Comparison of ENCODE assay signal across 11 mouse cellular contexts in the genomic region with DNA sequence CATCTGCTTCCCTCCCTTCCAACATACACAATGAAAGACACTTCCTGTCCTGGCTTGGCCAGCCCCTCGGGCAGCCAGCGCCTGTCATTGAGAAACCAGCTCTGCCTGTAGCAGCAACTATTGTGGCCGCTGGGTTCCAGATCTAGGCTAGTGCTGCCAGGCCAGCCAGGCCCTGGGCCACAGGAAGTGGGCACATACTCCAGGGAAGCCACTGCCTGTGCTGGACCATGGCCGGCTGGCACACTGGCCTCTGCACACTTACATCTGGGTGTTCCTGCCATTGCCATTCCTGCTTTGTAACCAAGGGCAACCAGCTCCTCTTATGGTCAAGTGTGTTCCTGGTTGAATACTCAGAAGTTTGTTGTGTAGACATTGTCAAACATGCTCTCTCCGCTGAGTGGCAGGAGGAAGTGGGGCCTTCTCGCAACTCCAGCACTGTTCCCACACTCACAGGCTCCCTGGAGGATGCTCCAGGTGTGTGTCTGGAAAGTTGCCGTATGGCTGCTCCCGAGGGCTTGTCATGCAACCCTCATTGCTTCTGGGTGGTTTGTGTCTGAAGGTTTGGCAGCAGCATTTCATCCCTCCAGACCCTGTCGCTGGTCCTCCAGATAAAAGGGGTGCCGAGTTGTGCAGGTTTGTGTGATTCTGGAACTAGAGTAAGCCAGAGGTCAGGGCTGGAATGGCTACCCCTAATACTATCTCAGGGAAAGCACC. TPM values are rescaled to one million over a fixed set of nuclear protein-coding genes. Genes with fewer than 3 reads are reported as not detected.
DNase-seq lines count a peak whose midpoint lies in the region; ATAC-seq and TF ChIP-seq lines count a peak whose summit lies in the region.
"Had no signal": no experiment of that assay in that cellular context is flagged by ENCODE, and none has a peak within 500 bp of the region (broad histone marks: within the 10 kb centered on the region; RNA-seq: fewer than 3 reads in every experiment).

No protein-coding gene starts in this region.

- no peak for TF ChIP-seq EP300 in ES-Bruce4 (IDR thresholded peaks at IDR 0.05; ENCODE audit: insufficient read depth, low read depth, low read length)

- no peak overlapping the region for H3K4me3 ChIP-seq in ES-Bruce4 (ENCODE audit: low read depth, low read length)
- no peak overlapping the region for H3K4me3 ChIP-seq in lung, embryonic 16.5 days (ENCODE audit: low read length)
- H3K4me3 ChIP-seq in intestine, postnatal 0 days (ENCODE audit: low read depth, low read length), result no peak overlapping the region
- H3K4me3 ChIP-seq: left cerebral cortex, adult 2 months; neural tube, embryonic 13.5 days had no signal

- no peaks in the 10 kb centered on the region for H3K27me3 ChIP-seq in ES-Bruce4 (ENCODE audit: control insufficient read depth, insufficient read depth, low read length, poor library complexity, severe bottlenecking)
- peaks cover 24% of the 10 kb centered on the region for H3K27me3 ChIP-seq in lung, embryonic 16.5 days (ENCODE audit: control insufficient read depth, insufficient read depth, low read depth, low read length)
- peaks cover 17% of the 10 kb centered on the region; the same call in 1 of the 2 replicates for H3K27me3 ChIP-seq in intestine, postnatal 0 days (replicated peaks; ENCODE audit: control insufficient read depth, insufficient read depth, low read length)

- 39% methylated on average over 10 of the region's 10 CpGs for whole genome bisulfite sequencing in lung, embryonic 16.5 days
- 63% methylated on average over 10 of the region's 10 CpGs for WGBS in intestine, postnatal 0 days

- intact Hi-C loops in heart, postnatal 10 days (cut with DNase I), result no loop called here
- intact Hi-C loops in heart, postnatal 25 days (cut with DNase I), result no loop called here

- ATAC-seq in lung, embryonic 16.5 days (ENCODE audit: low read depth), result peak; percentile 77
- ATAC-seq in intestine, postnatal 0 days, result no peak; the same call in 1 of the 2 replicates
- ATAC-seq: forebrain, embryonic 14.5 days had no signal

- no peak for TF ChIP-seq POLR2A in ES-Bruce4 (IDR thresholded peaks at IDR 0.05; ENCODE audit: insufficient read depth, low read length)

- no peak overlapping the region for H3K9ac ChIP-seq in ES-Bruce4 (ENCODE audit: low read depth, poor library complexity, severe bottlenecking)
- H3K9ac ChIP-seq in lung, embryonic 16.5 days (ENCODE audit: low read length), result 0 out of 2 replicates have a peak overlapping the region, but pooled peaks have one; percentile 15
- no peak overlapping the region for H3K9ac ChIP-seq in intestine, postnatal 0 days (ENCODE audit: low read depth, low read length)
- H3K9ac ChIP-seq: neural tube, embryonic 13.5 days had no signal

- peaks cover 2% of the 10 kb centered on the region for H3K4me1 ChIP-seq in ES-Bruce4 (ENCODE audit: control insufficient read depth, insufficient read depth, low read length)
- H3K4me1 ChIP-seq in lung, embryonic 16.5 days (replicated peaks; ENCODE audit: control insufficient read depth, insufficient read depth, low read length), result peaks cover 18% of the 10 kb centered on the region
- no peaks in the 10 kb centered on the region for H3K4me1 ChIP-seq in intestine, postnatal 0 days (replicated peaks; ENCODE audit: control insufficient read depth, insufficient read depth, low read length)

- peak overlapping the region; percentile 8; the same call in 1 of the 2 replicates for H3K27ac ChIP-seq in ES-Bruce4 (ENCODE audit: insufficient read depth, low read length)
- peak overlapping the region; percentile 83 for H3K27ac ChIP-seq in lung, embryonic 16.5 days (ENCODE audit: low read length)
- H3K27ac ChIP-seq in intestine, postnatal 0 days (ENCODE audit: low read depth, low read length), result no peak overlapping the region
- H3K27ac ChIP-seq: left cerebral cortex, adult 2 months; neural tube, embryonic 13.5 days had no signal

- H3K4me2 ChIP-seq in lung, embryonic 16.5 days (ENCODE audit: low read depth, low read length), result peak overlapping the region; percentile 22; the same call in 1 of the 2 replicates
- no peak overlapping the region for H3K4me2 ChIP-seq in intestine, postnatal 0 days (replicated peaks; ENCODE audit: low read depth)
- H3K4me2 ChIP-seq: neural tube, embryonic 13.5 days had no signal

- DNase-seq in heart, postnatal 10 days, result peak; percentile 17 to 43
- no peak for DNase-seq in heart, postnatal 25 days (ENCODE audit: low spot score)
- DNase-seq in cerebellum, adult 9-11 months, result peak; percentile 64
- no peak for DNase-seq in spleen, postnatal 10 days (ENCODE audit: low spot score in 2 of 2)
- no peak for DNase-seq in kidney, postnatal 36 days

- H3K36me3 ChIP-seq in ES-Bruce4 (ENCODE audit: control insufficient read depth, insufficient read depth, low read length, poor library complexity, severe bottlenecking), result peaks cover 20% of the 10 kb centered on the region
- peaks cover 15% of the 10 kb centered on the region for H3K36me3 ChIP-seq in lung, embryonic 16.5 days (ENCODE audit: control insufficient read depth, insufficient read depth, low read length)
- H3K36me3 ChIP-seq in intestine, postnatal 0 days (ENCODE audit: control insufficient read depth, insufficient read depth), result peaks cover 23% of the 10 kb centered on the region

- no peaks in the 10 kb centered on the region for H3K9me3 ChIP-seq in ES-Bruce4 (replicated peaks; ENCODE audit: control insufficient read depth, insufficient read depth, low read length, poor library complexity, severe bottlenecking)
- no peaks in the 10 kb centered on the region for H3K9me3 ChIP-seq in lung, embryonic 16.5 days (ENCODE audit: control insufficient read depth, low read length)
- H3K9me3 ChIP-seq in intestine, postnatal 0 days (ENCODE audit: control insufficient read depth), result no peaks in the 10 kb centered on the region
- H3K9me3 ChIP-seq: neural tube, embryonic 13.5 days had no signal

- TF ChIP-seq CTCF in ES-Bruce4 (IDR thresholded peaks at IDR 0.05; ENCODE audit: low read depth, low read length), result no peak
- TF ChIP-seq CTCF in intestine, postnatal 0 days (IDR thresholded peaks at IDR 0.05; ENCODE audit: low read depth), result no peak

RNA-seq across cellular contexts. Expression of a gene that starts 4.0 kb away (rescaled TPM):
- 10 to 100 TPM; 10.3 to 12.6 TPM for total RNA-seq in heart, postnatal 10 days (2021)
- 10 to 100 TPM; 13.8 to 19.4 TPM for total RNA-seq in heart, postnatal 25 days (2021)
- 8.9 and 9.5 TPM in 2 replicates for polyA plus RNA-seq in ES-Bruce4 (2011; ENCODE audit: insufficient read depth, insufficient read length, low read depth, missing spikeins)
- 8.7 and 14.0 TPM in 2 replicates for polyA plus RNA-seq in lung, embryonic 16.5 days (2015; fragmentation: Nextera tagmentation; extraction: Ambion mirVana)
- 8.9 and 9.1 TPM in 2 replicates for polyA plus RNA-seq in intestine, postnatal 0 days (2015; fragmentation: Nextera tagmentation; extraction: Ambion mirVana)

Comparison
In these comparisons a context has a peak if more than half of its experiments do, and no peak if none do; other contexts are left out.
1. DNase-seq: peak in heart, postnatal 10 days (2 of 2) and cerebellum, adult 9-11 months (single experiment); none in heart, postnatal 25 days (single experiment), spleen, postnatal 10 days (0 of 2) and kidney, postnatal 36 days (0 of 2).